Mouse (Mus musculus) erythroblast, embryonic 14.5 days (primary cell): ENCODE measurements at regions not wholly inside any gene's neighbourhood (a gene's known extent, or its start where the extent isn't known, plus 50 kb on each side); places are given as distances from the start of the nearest gene placed in this dataset.

ENCODE experiments used
- H3K27me3 ChIP-seq: 2 replicates; pipeline ENCODE4 v1.6.1; 2012; ENCODE audit warnings: inconsistent platforms; ENCODE audit not compliant: control insufficient read depth
- H3K36me3 ChIP-seq: 2 replicates; pipeline ENCODE4 v1.6.1; 2012; ENCODE audit warnings: mild to moderate bottlenecking, inconsistent platforms; ENCODE audit not compliant: control insufficient read depth
- H3K4me1 ChIP-seq: 2 replicates; pipeline ENCODE4 v1.6.1; 2012; ENCODE audit warnings: inconsistent platforms; ENCODE audit not compliant: control insufficient read depth
- H3K4me3 ChIP-seq: replicated peaks from 2 replicates; pipeline ENCODE3; 2012; ENCODE audit warnings: moderate library complexity, mild to moderate bottlenecking, inconsistent platforms
- H3K9me3 ChIP-seq: 2 replicates; pipeline ENCODE4 v1.6.1; 2012; ENCODE audit warnings: low read length, inconsistent platforms, mixed read lengths; ENCODE audit not compliant: control insufficient read depth
- GATA1 ChIP-seq: IDR thresholded peaks from 2 replicates; pipeline ENCODE4 v1.6.1; 2012; ENCODE audit warnings: low read length, inconsistent platforms, mixed read lengths
- TAL1 ChIP-seq: IDR thresholded peaks from 3 replicates; pipeline ENCODE4 v1.6.1; 2012; ENCODE audit warnings: low read length, inconsistent platforms, mixed read lengths

DNA sequence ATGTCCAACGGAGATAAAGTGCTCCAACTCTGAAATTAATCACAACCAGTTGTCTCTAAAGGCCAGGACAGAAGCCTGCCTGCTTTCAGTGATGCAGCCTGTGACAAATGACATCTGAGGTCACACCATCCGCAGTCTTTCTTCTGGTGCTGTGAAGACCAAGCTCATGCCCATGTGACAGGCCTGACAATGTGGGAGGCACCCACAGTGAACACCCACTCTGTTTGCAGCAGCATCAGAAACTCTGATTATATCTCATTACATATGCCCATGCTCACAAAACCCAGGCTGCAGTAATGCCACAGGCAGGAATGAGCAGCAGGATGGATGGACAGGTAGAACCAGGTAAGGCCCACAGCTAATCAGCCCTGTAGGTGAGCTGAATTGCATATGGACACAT lies 183.6 kb downstream of the Abhd5 start:
- H3K4me3 ChIP-seq, result no peak overlapping the region
- H3K36me3 ChIP-seq, result no peaks in the 10 kb centered on the region
- no peaks in the 10 kb centered on the region for H3K9me3 ChIP-seq
- no peaks in the 10 kb centered on the region for H3K27me3 ChIP-seq
- H3K4me1 ChIP-seq, result no peaks in the 10 kb centered on the region
- TF ChIP-seq TAL1 (no peak), GATA1 (no peak)

- H3K4me3 ChIP-seq, result no peak overlapping the region
- no peaks in the 10 kb centered on the region for H3K4me1 ChIP-seq
- no peaks in the 10 kb centered on the region for H3K27me3 ChIP-seq
- TF ChIP-seq TAL1, result no peak
- no peak for TF ChIP-seq GATA1
- no peaks in the 10 kb centered on the region for H3K36me3 ChIP-seq
- no peaks in the 10 kb centered on the region for H3K9me3 ChIP-seq
Observed at GRCm38 (mm10) chr9:122540091-122540490, 188.7 kb downstream of the Abhd5 start.

DNA sequence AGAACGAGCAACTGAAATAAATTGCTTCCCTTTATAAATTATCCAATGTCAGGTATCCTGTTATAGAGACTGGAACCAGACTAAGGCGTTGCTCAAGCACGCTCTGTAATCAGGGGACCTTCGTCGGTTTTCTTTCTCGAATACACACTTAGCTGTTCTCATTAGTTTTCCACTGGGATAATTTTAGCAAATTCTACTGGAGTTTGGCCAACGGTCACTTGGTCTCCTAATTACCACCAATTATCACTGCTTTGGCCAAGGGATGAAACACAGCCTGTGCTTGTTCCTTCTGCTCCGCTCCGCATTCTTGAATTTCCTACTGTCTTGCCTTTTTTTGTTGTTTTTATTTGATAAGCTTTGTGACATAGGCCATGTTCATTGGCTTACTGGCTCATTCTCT lies 191.1 kb upstream of the Topaz1 start:
- no peak for TF ChIP-seq GATA1
- TF ChIP-seq TAL1, result no peak
- no peaks in the 10 kb centered on the region for H3K36me3 ChIP-seq
- no peaks in the 10 kb centered on the region for H3K9me3 ChIP-seq
- no peaks in the 10 kb centered on the region for H3K27me3 ChIP-seq
- H3K4me3 ChIP-seq, result no peak overlapping the region
- peaks cover 2% of the 10 kb centered on the region for H3K4me1 ChIP-seq

GRCm38 (mm10) chr9:122566060-122566459 lies 181.1 kb upstream of the Topaz1 start:
- H3K4me1 ChIP-seq, result no peaks in the 10 kb centered on the region
- TF ChIP-seq TAL1, result no peak
- no peak for TF ChIP-seq GATA1
- H3K4me3 ChIP-seq, result no peak overlapping the region
- peaks cover 45% of the 10 kb centered on the region for H3K27me3 ChIP-seq
- no peaks in the 10 kb centered on the region for H3K36me3 ChIP-seq
- no peaks in the 10 kb centered on the region for H3K9me3 ChIP-seq

DNA sequence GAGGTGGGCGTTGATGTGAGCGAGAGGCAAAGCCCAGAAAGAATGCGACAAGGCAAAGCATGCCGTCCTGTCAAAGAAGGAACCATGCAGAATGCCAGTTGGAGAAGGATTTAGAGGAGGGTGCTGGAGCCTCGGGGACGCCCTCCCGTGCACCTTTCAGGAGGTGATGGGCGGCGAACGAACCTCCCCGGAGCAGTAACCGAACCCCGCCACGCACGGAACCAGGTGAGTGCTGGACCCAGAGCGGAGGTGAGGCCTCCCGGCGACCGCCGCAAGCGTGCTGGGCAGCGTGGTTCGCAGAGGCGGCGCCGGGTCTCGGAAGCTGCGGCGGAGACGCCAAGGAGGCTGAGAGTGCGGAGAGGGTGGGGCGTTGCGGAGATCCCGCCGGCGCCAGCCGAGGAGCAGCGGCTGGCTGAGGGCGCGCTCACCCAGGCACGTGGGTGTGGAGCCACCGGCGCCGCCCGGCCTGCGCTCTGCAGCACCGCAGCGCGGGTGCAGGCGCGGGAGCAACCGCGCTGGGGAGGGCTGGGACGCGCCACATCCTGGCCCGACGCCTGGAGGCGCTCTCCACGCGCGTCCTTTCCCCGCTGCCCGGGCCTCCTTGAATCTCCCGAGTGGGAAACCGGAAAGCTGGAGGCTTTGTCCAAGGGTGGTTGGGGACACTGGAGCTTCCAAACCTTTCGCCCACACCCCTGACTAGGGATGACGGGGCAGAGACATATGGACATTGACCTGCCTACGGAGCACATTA lies 178.3 kb upstream of the Topaz1 start:
- H3K27me3 ChIP-seq, result peaks cover 73% of the 10 kb centered on the region
- no peak for TF ChIP-seq GATA1
- TF ChIP-seq TAL1, result no peak
- no peaks in the 10 kb centered on the region for H3K4me1 ChIP-seq
- no peaks in the 10 kb centered on the region for H3K9me3 ChIP-seq
- H3K36me3 ChIP-seq, result no peaks in the 10 kb centered on the region
- no peak overlapping the region for H3K4me3 ChIP-seq

DNA sequence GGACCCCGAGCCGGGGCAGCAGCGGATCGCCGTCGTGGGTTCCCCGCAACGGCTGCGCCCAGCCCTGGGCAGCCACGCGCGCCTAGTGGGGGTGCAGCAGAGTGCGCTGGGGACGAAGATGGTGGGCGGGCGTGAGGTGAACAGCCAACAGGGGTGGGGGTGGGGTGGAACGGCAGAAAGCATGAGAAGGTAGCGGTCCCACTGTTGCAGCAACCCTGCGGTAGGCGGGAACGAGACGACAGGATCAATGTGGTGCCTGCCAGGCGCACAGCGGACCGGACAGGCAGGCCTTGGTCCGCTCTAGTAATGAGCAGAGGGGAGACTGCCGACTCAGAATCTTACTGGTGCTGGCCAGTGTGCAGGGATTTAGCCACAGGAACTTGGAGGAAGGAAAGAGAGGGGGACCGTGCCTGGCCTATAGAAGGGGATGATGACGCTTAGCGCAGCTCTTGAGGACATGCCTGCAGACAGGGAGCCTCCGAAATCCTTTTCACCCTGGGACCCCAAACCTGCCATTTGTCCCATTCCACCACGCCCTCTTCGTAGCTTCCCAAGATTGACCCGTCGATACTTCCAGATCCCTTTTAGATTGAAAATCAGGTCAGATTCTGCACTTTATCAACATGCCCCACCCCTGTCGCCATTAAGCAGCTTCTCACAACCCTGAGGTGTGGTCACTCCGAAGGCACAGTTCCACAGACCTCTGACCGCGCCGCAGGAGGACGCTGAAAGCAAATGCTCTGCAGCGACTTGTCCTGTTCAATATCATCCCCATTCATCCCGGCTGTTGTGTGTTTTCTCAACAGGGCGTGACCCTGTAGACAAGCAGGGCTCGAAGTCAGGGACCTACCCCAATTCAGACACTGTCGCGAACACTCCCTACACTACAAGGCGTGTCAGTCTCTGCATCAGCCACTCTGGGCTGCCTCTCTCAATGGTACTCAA lies 177.4 kb upstream of the Topaz1 start:
- Histone ChIP-seq H3K27me3 (peaks cover 75% of the 10 kb centered on the region), H3K4me3 (no peak overlapping the region), H3K9me3 (no peaks in the 10 kb centered on the region), H3K36me3 (no peaks in the 10 kb centered on the region), H3K4me1 (no peaks in the 10 kb centered on the region)
- TF ChIP-seq TAL1, result no peak
- TF ChIP-seq GATA1, result no peak

DNA sequence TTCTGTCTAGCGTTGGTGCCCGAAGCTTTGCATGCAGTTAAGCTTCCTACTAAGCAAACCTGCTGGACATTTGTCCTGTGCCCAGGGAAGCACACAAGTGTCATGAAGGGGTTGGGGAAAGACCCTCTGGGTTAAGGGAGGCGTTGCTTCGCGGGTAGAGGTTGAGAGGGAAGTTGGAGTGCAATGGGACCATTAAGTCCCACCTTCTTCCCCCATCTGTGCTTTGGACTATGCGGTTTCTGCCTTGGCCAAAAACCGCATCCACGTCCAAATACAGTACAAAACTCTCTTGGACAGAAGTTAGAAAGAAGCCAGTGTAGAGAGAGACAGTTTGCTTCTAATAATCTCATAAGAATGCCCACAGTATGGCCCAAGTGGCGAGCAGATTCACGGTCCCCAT lies 176.1 kb upstream of the Topaz1 start:
- TF ChIP-seq GATA1, result no peak
- TF ChIP-seq TAL1, result no peak
- peaks cover 79% of the 10 kb centered on the region for H3K27me3 ChIP-seq
- H3K4me3 ChIP-seq, result no peak overlapping the region

GRCm38 (mm10) chr9:122571402-122572059 lies 175.6 kb upstream of the Topaz1 start:
- H3K27me3 ChIP-seq, result peaks cover 79% of the 10 kb centered on the region
- no peaks in the 10 kb centered on the region for H3K36me3 ChIP-seq
- H3K4me1 ChIP-seq, result no peaks in the 10 kb centered on the region
- H3K9me3 ChIP-seq, result no peaks in the 10 kb centered on the region
- TF ChIP-seq TAL1 (no peak), GATA1 (no peak)
- H3K4me3 ChIP-seq, result no peak overlapping the region

More for the DNA sequence above, 176.1 kb upstream of the Topaz1 start:
- no peaks in the 10 kb centered on the region for H3K4me1 ChIP-seq
- H3K9me3 ChIP-seq, result no peaks in the 10 kb centered on the region
- no peaks in the 10 kb centered on the region for H3K36me3 ChIP-seq
